Mouse (Mus musculus) G1E (cell line): ENCODE data around the gene Dusp11.

Experiments used
- CTCF ChIP-seq: IDR thresholded peaks from 2 replicates; pipeline ENCODE4 v1.5.1; 2012; ENCODE audit warnings: low read depth, low read length, inconsistent platforms, mixed read lengths
- GATA1 ChIP-seq: IDR thresholded peaks from 2 replicates; pipeline ENCODE4 v1.6.1; 2012; ENCODE audit warnings: borderline replicate concordance, low read length, inconsistent platforms, mixed read lengths
- POLR2AphosphoS5 ChIP-seq: IDR thresholded peaks from 2 replicates; pipeline ENCODE4 v1.6.1; 2012; ENCODE audit warnings: low read depth, low read length, inconsistent platforms; ENCODE audit not compliant: insufficient replicate concordance

- TF ChIP-seq CTCF: no peak
- TF ChIP-seq POLR2AphosphoS5: no peak
- TF ChIP-seq GATA1: no peak
These were observed 3.9 kb downstream of the Dusp11 start for GRCm38 (mm10) chr6:85957581-85957980.
